Mouse (Mus musculus) lung, adult 10 weeks (tissue): ENCODE data around the gene Fam186b. TPM values are rescaled to one million over a fixed set of nuclear protein-coding genes. Genes with fewer than 3 reads are reported as not detected.

Source experiments
- polyA plus RNA-seq: library from polyadenylated mRNA; stranded (reverse); fragments of 350-450 nt; fragmentation: Illumina TruSeq; extraction: RNeasy Lipid Tissue Mini Kit (QIAGEN cat#74804); gene quantifications from one replicate; pipeline ENCODE4 v1.2.3, GENCODE M21; 2014; ENCODE audit warnings: low read depth, low replicate concordance; ENCODE audit not compliant: insufficient read depth

The Fam186b gene
- polyA plus RNA-seq = not detected

DNA sequence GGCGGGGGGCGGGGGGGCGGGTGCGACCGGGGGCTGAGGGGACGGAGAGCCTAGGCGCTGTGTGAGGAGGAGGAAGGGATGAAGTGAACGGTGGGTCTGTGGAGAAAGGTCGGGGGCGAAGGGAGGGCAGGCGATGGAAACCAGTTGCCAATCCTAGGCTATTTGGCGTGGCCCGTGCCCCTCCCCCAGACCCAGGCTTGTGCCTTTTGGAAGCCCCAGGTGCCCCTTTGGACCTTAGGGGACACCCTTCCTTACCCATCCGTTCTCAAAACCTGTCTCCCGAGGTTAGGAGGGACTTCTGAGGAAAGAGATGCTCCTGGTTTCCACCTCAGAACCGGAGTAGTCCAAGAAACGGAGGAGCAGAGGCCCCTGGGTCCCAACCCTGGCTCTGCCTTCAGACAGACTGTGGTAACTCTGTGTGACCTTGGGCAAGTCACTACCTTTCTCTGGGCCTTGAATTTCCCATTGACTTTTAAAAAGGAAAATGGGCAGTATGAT is at the start of gene Fam186b:
TSS of gene Fam186b (minus strand) at position 405 of the 498 bp plus-strand sequence.

DNA sequence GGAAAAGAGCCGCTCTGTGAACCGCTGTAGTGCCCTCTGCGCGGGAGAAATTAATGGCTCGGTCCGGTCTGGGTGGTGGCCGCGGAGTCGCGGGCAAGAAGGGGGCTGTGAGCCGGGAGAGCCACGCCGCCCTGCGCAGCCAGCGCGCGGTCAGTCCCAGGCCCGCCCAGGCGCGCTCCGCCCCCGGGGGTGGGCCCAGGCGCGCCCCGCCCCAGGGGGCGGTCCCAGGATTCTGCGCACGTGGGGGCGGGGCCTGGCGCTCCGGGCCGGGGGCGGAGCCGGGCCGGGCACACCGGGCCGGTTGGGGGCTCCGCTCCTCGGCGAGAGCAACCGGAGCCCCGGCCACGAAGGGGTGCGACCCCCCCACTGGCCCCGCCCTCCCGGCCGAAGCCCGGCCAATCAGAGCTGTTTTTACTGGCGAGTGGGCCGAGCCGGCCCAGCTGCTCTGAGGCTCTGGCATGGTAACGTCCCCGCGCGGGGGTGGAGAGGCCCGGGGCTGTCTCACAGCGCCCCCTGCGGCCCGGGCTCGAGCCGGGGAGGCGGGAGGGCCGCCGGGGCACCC is 794 bp downstream of the Fam186b start, which contains the start of gene Prpf40b:
TSS of gene Prpf40b (plus strand) at position 275 of the 562 bp plus-strand sequence.

DNA sequence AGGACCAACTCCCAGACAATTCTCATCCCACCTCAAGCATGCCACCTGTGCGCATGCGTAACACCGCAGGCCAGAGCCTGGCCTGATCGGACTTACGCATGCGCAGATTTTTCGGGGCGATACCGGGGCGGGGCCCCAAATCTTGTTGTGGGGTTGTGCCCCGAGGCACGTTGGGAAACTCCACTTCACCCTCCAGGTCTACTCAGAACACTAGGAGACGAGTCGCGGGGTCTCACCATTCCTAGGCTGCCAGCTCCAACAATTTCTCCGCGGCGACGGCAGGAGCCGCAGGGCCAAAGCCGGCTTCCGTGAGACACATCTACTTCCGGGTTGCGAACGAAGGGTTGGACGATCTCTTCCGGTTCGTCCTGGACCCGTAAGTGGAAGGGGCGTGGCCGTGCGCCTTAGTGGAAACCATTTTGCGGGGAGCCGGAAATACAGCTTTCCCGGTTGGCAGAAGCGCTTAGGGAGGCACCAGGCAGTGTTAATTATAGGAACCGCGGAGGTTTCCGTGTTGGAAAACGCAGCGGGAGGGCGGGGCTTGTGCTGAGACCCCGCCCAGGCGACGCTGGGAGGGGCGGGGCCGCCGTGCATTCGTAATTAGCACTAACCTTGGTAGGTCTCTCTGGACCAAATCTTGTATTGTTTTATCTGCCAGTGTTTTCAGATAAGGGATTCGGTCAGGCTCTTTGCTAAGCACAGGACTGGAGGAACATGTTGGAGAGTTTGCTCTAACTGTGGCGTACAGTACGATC is 43.9 kb downstream of the Fam186b start, which contains the start of gene Mcrs1:
TSS of gene Mcrs1 (minus strand) at position 336 of the 755 bp plus-strand sequence.

DNA sequence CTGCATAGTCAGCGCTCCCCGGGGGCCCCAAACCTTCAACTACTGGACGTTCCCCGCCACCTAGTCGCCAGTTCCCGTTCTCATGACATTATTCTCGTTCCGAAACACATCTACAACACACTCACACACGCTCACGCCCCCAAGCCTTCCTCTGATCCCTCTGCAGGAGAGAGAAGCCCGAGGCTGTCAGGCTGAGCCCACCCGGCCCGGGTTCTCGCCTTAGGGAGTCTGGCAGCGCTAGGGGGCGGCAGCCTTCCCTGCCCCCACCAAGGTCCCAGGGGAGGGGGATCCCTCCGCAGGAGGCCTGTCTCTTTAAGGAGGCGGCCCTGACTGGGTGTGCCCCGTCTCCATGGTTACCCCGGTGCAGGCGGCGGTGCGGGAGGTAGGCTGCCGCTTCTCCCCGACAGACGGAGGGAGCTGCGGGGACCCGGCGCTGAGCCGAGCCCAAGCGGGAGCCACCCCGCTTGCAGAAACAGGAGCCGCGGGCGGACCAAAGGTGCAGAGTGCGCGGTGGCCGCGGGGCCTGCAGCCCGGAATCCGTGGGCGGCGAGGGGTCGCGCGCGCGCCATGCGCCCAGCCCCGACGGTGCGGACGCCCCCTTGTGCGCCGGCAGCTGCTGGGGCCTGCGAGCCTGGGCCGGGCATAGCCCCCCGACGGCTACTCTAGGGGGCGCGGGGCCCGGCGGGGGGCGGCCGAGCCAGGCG is 71.3 kb downstream of the Fam186b start, which contains the start of gene Kcnh3:
TSS of gene Kcnh3 (plus strand) at position 654 of the 704 bp plus-strand sequence.

Other genes with a start within 250 kb of the Fam186b start
- gene Prph, start 240.7 kb downstream of the Fam186b start, polyA plus RNA-seq = 0.48 TPM
- 0.13 TPM for gene Troap, start 221.3 kb downstream of the Fam186b start, polyA plus RNA-seq
- not detected for gene C1ql4, start 208.1 kb downstream of the Fam186b start, polyA plus RNA-seq
- 0.24 TPM for gene Dnajc22, start 202.7 kb downstream of the Fam186b start, polyA plus RNA-seq
- 6.2 TPM for gene Spats2, start 170.0 kb downstream of the Fam186b start, polyA plus RNA-seq
- gene Kcnh3, start 71.0 kb downstream of the Fam186b start, polyA plus RNA-seq = 1.2 TPM
- 37.2 TPM for gene Mcrs1, start 43.9 kb downstream of the Fam186b start, polyA plus RNA-seq
- 33.7 TPM for gene Prpf40b, start 801 bp downstream of the Fam186b start, polyA plus RNA-seq
- gene Fmnl3, start 74.6 kb upstream of the Fam186b start, polyA plus RNA-seq = 18.9 TPM
- gene Tmbim6, start 97.0 kb upstream of the Fam186b start, polyA plus RNA-seq = 458 TPM
- gene Nckap5l, start 161.9 kb upstream of the Fam186b start, polyA plus RNA-seq = 2.8 TPM
- gene Bcdin3d, start 178.8 kb upstream of the Fam186b start, polyA plus RNA-seq = 7.1 TPM
- gene Faim2, start 232.3 kb upstream of the Fam186b start, polyA plus RNA-seq = 9.0 TPM